Mouse (Mus musculus) bone marrow macrophage, adult 2 months (primary cell): ENCODE data around the gene Bbs9.

Source experiments
- CTCF ChIP-seq: IDR thresholded peaks from 2 replicates; pipeline ENCODE4 v1.5.1; 2012; ENCODE audit warnings: low read depth, mild to moderate bottlenecking, low read length, moderate library complexity
- POLR2A ChIP-seq: IDR thresholded peaks from 2 replicates; pipeline ENCODE4 v1.6.1; 2012; ENCODE audit warnings: mild to moderate bottlenecking, low read depth, low read length, borderline replicate concordance

- TF ChIP-seq CTCF: no peak
- TF ChIP-seq POLR2A: no peak
Observed at GRCm38 (mm10) chr9:22455041-22455440, 20.5 kb upstream of the Bbs9 start.
